Mouse (Mus musculus) megakaryocyte progenitor cell, adult 5-6 weeks (primary cell): ENCODE data around the gene Pabpn1l. TPM values are rescaled to one million over a fixed set of nuclear protein-coding genes. Genes with fewer than 3 reads are reported as not detected.
"Not testable (repeated sequence)": the region's sequence is repeated elsewhere in the genome, so short reads cannot be mapped to it uniquely, and the experiment has no call there.

Source experiments
- ATAC-seq: replicated peaks from 2 replicates; pipeline ENCODE4 v1.8.0; 2016; ENCODE audit warnings: mild to moderate bottlenecking, moderate TSS enrichment, inconsistent platforms; ENCODE audit not compliant: poor library complexity
- total RNA-seq, 2 experiments: library from RNA; stranded (forward) in 1 of 2; stranded (reverse) in 1 of 2; fragments of 157-497, 149-512 nt in 1 of 2; fragments of 200-1000 nt in 1 of 2; gene quantifications; 2 replicates each; pipeline versions ENCODE4 v1.2.3 to v1.2.4; 2015 to 2017

Pabpn1l gene
- total RNA-seq, 2 experiments from 2014 or later, result 0.12 TPM; not detected in 1

DNA sequence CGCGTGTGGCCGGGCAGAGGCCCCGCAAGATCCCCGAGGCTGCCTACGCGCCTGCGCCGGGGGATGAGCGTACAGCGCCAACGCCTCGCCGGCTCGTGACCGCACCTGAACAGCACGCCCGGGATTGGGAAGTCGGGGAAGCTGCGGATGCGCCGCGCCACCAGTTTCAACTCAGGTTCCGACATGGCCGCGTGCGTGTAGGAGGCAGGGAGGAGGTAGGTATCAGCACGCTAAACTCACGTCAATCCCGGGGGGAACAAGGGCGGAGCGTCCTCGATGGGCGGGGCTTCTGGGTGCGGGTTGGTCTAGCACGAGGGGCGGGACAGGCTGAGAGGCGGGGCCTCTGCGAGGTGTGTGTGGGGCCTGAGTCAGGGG lies 45.9 kb downstream of the Pabpn1l start, which contains the start of gene Aprt:
Gene Aprt, minus strand, starts transcription at position 262 of the 375 bp plus-strand sequence.
- ATAC-seq, result peak; percentile 96

DNA sequence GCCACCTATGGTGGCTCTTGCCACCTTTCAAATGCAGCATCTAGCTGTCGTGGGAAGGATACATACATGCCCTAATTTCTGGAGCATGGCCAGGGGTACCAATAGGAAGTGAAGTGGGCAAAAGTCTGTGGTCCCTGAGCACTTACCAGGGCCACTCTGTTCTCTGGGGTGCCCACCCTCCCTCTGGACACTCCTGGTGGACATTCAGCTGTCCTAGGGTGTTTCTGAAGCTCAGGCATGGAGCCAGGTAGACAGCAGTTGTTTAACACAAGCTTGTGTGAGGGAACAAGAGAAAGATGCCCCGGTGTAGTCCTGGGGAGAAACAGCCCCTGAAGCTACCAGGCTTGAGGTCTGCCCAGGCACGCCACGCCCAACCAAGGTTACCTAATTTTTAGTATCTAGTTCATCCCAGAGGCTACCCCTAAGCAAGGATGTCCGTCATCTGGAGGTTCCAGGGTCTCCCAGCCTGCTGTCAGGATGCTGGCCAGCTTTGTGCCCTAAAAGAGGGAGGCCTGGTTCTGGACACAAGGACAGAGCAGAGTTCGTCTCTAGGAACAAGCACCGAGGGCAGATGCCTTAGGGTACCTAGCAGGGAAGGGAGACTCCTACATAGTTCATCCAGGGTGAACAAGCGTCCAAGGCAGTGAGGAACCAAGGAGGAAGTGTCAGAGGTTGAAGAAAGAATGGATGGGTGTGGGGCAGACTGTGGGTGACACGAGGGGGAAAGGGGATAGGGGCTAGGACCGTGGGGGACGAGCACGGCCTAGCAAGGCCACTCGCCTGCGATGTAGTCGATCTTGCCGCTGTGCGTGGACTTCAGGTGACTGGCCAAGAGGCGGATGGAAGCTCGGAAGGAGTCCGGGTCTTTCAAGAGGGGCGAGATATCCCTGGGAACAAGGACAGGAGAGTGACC lies 46.5 kb downstream of the Pabpn1l start:
- ATAC-seq, result peak; percentile 17

DNA sequence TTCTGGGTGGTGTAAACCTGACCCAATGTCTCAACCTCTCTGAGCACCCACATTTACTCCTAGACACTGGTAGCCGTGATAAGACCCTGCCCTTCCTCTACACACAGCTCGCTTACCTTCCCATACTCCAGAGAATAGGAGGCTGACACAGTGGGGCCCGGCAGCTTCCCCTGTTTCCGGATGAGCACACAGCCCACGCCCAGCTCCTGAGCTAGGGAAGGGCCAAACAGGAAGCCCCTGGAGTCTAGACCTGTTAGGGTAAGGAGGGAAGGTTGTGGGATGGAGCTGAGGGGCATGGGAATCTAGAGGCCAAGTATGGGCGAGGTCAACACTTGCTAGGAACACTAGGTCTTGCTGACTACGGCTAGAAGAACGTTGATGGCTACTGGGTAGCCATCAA lies 47.3 kb downstream of the Pabpn1l start:
- no peak for ATAC-seq

DNA sequence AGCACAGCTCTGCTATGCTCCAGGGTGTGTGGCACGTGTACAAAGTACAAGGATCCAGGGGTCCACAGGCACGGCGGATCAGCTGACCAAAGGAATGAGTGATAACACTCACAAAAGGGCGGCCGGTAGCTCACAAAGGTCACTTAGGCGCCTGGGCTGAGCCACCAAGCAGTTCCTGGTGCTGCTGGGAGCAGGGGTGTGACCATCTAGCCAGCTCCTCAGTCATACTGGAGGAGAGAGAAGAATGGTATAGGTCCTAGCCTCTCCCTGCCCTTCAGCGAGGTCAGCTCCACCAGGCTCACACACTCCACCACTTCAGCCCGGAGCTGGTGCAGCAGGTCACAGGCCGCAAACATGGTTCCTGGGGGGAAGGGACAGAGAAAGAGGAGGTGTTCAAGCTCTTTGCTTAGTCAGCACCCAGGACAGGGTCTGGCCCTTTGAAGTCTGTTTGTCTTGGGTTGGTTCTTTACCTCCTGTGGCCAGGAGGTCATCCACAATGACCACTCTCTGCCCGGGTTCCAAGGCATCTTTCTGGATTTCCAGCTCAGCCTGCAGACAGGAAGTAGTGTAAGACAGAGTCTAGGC lies 47.8 kb downstream of the Pabpn1l start:
- ATAC-seq, result no peak

DNA sequence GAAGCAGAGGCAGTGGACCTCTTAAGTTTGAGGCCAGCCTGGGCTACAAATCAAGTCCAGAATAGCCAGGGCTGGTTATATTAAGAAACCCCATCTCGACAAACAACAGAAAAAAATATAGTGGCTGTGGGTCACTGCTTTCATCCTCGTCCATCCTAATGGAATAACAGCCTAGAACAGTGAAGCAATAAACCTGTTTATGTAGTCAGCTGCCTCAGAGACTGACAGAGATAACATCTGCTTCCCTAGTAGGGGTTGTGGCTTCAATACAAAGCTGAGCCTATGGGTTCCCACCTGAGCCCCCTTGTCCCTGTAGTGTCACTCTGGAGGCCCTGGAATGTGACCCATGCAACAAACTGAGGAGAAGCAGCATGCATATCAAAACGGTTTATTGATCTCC lies 48.3 kb downstream of the Pabpn1l start:
- ATAC-seq, result no peak

DNA sequence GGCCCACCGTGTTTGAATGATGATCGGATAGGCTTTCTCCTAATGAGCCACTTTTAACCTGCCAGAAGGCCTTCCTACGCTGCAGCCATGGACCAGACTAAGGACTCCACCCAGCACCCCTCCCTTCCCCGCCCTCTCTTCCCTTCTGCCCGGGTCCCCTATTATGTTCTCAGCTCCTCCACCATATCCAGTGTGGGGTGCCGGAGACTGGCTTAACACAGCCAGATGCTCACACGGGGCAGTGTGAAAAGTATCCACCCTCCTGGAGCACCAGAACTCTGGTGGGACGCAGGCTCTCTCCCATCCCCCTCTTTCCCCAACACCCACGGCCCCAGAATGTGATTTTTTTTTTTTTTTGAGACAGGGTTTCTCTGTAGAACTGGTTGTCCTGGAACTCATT lies 49.0 kb downstream of the Pabpn1l start:
- ATAC-seq, result no peak

DNA sequence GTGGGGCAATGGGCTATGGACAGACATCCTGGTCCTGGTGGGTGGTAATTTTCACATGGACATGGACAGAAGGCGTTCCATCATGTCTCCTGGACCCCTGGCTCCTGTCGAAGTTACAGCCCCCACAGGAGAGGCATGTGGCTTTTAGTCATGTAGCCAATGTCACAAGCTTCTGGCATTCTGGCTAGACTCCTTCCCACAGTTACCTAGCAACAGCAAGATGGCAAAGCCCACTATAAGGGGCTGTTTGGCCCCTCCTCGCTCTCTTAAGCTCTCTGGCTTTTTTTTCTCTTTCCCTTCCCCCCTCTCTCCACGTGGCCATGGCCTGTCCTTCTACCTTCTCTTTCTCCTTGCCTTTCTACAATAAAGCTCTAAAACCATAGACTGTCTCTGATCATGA lies 49.4 kb downstream of the Pabpn1l start:
- not testable (repeated sequence) for ATAC-seq

DNA sequence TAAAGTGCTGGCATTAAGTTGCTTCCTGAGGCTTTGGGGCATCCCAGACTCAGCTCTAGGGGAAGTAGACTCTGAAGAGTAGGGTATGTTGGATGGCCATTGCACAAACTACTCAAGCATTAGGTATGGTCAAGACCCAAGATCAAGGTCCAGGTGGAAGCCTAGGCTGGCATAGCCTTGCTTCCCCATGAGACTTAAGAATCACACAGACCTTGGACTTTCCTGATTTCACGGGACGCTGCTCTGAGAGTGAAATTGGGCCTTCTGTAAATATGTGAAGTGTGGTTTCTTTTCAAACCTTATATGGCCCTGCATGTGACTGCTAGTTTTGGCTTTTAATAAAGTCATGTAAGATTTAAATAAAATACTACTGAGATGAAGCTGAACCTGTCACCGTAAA lies 49.8 kb downstream of the Pabpn1l start:
- no peak for ATAC-seq

DNA sequence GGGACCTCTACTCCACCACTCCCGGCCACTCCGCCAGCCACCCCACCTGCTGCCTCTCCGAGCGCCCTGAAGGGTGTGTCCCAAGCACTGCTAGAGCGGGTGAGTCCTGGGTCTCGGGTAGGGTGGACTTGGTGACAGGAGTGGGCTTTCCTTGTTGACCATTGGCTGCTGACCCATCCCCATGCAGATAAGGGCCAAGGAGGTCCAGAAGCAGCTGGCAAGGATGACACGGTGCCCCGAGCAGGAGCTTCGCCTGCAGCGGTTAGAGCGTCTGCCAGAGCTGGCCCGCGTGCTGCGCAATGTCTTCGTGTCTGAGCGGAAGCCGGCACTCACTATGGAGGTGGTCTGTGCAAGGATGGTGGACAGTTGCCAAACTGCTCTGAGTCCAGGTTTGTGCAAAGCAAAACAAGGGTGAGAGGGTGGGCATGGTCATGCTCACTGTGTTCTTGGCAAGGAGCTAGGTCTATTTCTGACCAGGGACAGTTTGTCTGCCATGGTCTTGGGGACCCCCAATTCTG lies 50.7 kb downstream of the Pabpn1l start:
- no peak for ATAC-seq

DNA sequence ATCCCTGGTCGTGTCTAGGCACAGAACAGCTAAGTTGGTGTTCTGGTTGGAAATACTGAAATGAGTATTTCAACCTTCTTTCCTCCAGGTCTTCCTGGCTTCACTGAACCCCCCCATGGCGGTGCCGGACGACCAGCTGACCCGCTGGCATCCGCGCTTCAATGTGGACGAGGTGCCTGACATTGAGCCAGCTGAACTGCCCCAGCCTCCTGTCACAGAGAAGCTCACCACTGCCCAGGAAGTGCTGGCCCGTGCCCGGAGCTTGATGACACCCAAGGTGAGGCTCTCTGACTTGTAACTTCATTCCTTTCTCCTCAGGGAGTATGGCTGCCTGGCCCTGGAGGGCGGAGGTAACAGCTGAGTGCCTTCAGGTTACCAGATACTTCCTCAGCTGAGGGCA lies 51.4 kb downstream of the Pabpn1l start:
- no peak for ATAC-seq

DNA sequence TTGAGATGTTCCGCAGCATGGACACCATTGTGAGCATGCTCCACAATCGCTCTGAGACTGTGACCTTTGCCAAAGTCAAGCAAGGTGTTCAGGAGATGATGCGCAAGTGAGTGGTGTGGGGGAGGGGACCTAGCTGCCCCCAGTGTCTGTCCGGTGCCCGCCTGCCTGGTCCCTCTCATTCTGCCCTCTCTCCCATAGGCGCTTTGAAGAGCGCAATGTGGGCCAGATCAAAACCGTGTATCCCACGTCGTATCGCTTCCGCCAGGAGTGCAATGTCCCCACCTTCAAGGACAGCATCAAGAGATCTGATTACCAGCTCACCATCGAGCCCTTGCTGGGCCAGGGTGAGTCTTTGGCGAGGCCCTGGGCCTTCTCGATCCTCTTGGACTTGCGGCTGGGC lies 52.5 kb downstream of the Pabpn1l start:
- no peak for ATAC-seq

Other genes starting within 250 kb of the Pabpn1l start
- gene Zc3h18, start 246.1 kb downstream of the Pabpn1l start, total RNA-seq (2015), result 26.1 and 27.2 TPM in 2 replicates
- 55.6 and 67.3 TPM in 2 replicates for gene Zc3h18, start 246.1 kb downstream of the Pabpn1l start, total RNA-seq (2017)
- gene Il17c, start 200.7 kb downstream of the Pabpn1l start, total RNA-seq (2015), result not detected in 2 replicates
- gene Il17c, start 200.7 kb downstream of the Pabpn1l start, total RNA-seq (2017), result not detected in 2 replicates
- gene Cyba, start 189.8 kb downstream of the Pabpn1l start, total RNA-seq (2015), result 123 and 166 TPM in 2 replicates
- 94.4 and 117 TPM in 2 replicates for gene Cyba, start 189.8 kb downstream of the Pabpn1l start, total RNA-seq (2017)
- gene Mvd, start 179.3 kb downstream of the Pabpn1l start, total RNA-seq (2015), result 3.4 and 3.8 TPM in 2 replicates
- gene Mvd, start 179.3 kb downstream of the Pabpn1l start, total RNA-seq (2017), result 3.2 and 5.6 TPM in 2 replicates
- 0.30 TPM in 1 of 2 replicates, not detected in the other for gene Snai3, start 162.0 kb downstream of the Pabpn1l start, total RNA-seq (2015)
- not detected in 2 replicates for gene Snai3, start 162.0 kb downstream of the Pabpn1l start, total RNA-seq (2017)
- gene Rnf166, start 146.7 kb downstream of the Pabpn1l start, total RNA-seq (2015), result 26.6 and 33.3 TPM in 2 replicates
- 32.8 and 33.2 TPM in 2 replicates for gene Rnf166, start 146.7 kb downstream of the Pabpn1l start, total RNA-seq (2017)
- gene Ctu2, start 146.6 kb downstream of the Pabpn1l start, total RNA-seq (2015), result 17.3 and 26.8 TPM in 2 replicates
- gene Ctu2, start 146.6 kb downstream of the Pabpn1l start, total RNA-seq (2017), result 11.2 and 14.9 TPM in 2 replicates
- 25.8 and 38.5 TPM in 2 replicates for gene Piezo1, start 71.4 kb downstream of the Pabpn1l start, total RNA-seq (2015)
- 15.5 and 22.3 TPM in 2 replicates for gene Piezo1, start 71.4 kb downstream of the Pabpn1l start, total RNA-seq (2017)
- 52.4 and 62.0 TPM in 2 replicates for gene Cdt1, start 54.7 kb downstream of the Pabpn1l start, total RNA-seq (2015)
- gene Cdt1, start 54.7 kb downstream of the Pabpn1l start, total RNA-seq (2017), result 40.8 and 49.6 TPM in 2 replicates
- 258 and 268 TPM in 2 replicates for gene Aprt, start 45.8 kb downstream of the Pabpn1l start, total RNA-seq (2015)
- gene Aprt, start 45.8 kb downstream of the Pabpn1l start, total RNA-seq (2017), result 117 and 152 TPM in 2 replicates
- 30.3 and 31.8 TPM in 2 replicates for gene Galns, start 11.3 kb downstream of the Pabpn1l start, total RNA-seq (2015)
- 32.2 and 33.1 TPM in 2 replicates for gene Galns, start 11.3 kb downstream of the Pabpn1l start, total RNA-seq (2017)
- gene Trappc2l, start 11.1 kb downstream of the Pabpn1l start, total RNA-seq (2015), result 41.5 and 52.4 TPM in 2 replicates
- gene Trappc2l, start 11.1 kb downstream of the Pabpn1l start, total RNA-seq (2017), result 18.0 and 27.9 TPM in 2 replicates
- 19.6 and 20.7 TPM in 2 replicates for gene Cbfa2t3, start 76.4 kb upstream of the Pabpn1l start, total RNA-seq (2015)
- gene Cbfa2t3, start 76.4 kb upstream of the Pabpn1l start, total RNA-seq (2017), result 11.8 and 12.3 TPM in 2 replicates
- 4.5 and 5.5 TPM in 2 replicates for gene Acsf3, start 152.7 kb upstream of the Pabpn1l start, total RNA-seq (2015)
- 5.7 and 6.6 TPM in 2 replicates for gene Acsf3, start 152.7 kb upstream of the Pabpn1l start, total RNA-seq (2017)
- gene Cdh15, start 225.2 kb upstream of the Pabpn1l start, total RNA-seq (2015), result not detected in 2 replicates
- not detected in 2 replicates for gene Cdh15, start 225.2 kb upstream of the Pabpn1l start, total RNA-seq (2017)